Mouse (Mus musculus) urinary bladder, adult 2 months (tissue): ENCODE measurements around the gene Atxn7l1. TPM values are rescaled to one million over a fixed set of nuclear protein-coding genes. Genes with fewer than 3 reads are reported as not detected.

Source experiments
- DNase-seq: peaks from one replicate; pipeline ENCODE4 v3.0.0; 2022; ENCODE audit warnings: low spot score
- polyA plus RNA-seq: library from polyadenylated mRNA; depleted of rRNA; stranded (reverse); fragments of >200 nt; gene quantifications from 2 replicates; pipeline ENCODE4 v1.2.3, GENCODE M21; 2012

Atxn7l1 gene
- polyA plus RNA-seq, 1 experiment, result 12.4 TPM

- DNase-seq, result no peak
Measured at GRCm38 (mm10) chr12:33225978-33226377, 78.5 kb downstream of the Atxn7l1 start.

DNA sequence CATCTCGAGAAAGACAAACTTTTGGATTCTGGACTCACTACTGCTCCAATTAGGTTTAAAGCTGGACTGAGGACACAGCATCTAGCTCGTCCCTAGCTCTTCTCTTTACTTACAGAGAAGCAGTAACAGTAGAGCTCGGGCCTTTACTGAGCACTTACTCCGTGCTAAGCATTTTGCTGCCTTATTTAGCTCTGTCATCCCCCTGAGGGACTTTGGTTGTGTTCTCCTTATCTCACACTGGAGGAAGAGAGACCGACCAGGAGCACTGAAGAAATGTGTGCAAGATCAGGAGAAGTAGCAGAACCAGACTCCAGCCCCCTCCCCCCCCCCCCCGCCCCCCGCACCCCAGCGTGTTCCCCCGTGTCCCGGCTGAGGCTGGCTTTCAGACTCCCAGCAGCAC is 79.1 kb downstream of the Atxn7l1 start:
- DNase-seq, result no peak

GRCm38 (mm10) chr12:33235314-33235713 is 87.8 kb downstream of the Atxn7l1 start:
- DNase-seq, result no peak

- DNase-seq, result no peak
Measured at GRCm38 (mm10) chr12:33235771-33236323, 88.4 kb downstream of the Atxn7l1 start.

DNA sequence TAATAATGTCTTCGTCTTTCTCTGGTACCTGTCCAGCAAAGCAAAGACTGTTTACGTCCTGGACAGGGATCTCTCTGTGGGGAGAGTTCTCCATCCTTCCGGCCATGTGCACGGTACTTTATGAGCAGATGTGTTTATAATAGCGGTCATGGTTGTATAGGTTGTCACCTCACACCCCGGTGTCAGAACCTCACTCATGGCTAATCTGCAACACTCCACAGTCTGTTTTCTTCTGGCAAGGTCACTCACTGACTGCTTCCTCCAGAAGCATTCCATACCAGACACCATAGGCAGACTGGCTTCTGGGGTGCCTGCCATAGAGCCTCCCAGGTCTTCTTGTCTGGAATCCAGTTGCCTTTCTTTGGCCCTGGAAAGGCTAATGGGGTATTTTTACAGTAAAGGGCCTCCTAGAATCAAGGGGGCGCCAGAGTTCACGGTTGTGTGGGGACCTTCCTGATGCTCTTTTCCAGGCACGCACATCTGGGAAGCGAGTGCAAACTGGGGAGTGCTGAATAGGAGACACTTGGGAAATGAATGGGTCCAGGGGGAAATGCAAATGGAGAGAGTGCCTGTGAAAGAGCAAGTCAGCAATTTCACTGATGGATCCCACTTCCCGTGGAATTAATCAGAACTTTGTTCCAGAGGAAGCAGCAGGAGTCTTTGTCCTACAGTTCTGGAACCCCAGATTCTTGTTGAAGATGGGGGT is 89.0 kb downstream of the Atxn7l1 start:
- DNase-seq, result no peak

- no peak for DNase-seq
Measured at GRCm38 (mm10) chr12:33237108-33237507, 89.6 kb downstream of the Atxn7l1 start.

DNA sequence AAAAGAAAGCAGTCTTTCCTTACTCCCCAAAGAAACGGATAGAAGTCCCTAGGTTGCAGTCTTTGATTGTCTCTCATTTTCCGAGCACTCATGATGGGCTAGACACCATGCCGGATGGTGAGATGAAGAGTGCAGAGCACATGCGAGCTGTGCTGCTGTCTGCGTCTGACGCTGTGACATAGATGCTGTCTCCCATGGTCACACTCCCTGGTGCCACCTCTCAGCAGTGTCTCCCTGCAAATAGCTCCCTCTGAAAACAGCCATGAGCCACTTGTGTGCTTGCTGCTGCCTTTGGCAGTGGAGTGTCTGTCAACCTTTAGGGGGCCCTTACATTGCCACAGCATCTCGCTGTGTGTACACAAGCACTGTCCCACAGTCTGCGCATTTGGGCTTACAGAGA is 95.2 kb downstream of the Atxn7l1 start:
- no peak for DNase-seq

GRCm38 (mm10) chr12:33244132-33244875 is 96.8 kb downstream of the Atxn7l1 start:
- DNase-seq, result no peak

DNA sequence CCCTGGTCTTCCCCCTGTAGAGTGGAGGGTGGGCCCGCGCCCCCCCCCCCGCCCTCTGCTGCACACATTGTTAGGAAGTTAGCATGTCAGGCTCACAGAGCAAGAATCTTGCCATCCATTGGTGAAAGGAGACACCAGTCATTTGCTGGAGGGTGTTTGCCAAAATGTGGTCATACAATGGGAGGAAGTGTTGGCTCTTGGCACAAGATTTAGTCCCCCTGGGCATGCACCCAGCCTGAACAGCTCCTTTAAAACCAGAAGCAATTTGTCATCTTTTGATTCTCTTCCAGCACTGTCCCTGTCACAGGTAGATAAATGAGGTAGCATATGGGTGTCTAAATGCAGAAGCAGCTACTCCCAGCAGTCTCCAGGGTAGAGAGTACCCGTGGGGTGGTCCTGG is 98.0 kb downstream of the Atxn7l1 start:
- DNase-seq, result no peak

GRCm38 (mm10) chr12:33246878-33247277 is 99.4 kb downstream of the Atxn7l1 start:
- DNase-seq, result no peak

DNA sequence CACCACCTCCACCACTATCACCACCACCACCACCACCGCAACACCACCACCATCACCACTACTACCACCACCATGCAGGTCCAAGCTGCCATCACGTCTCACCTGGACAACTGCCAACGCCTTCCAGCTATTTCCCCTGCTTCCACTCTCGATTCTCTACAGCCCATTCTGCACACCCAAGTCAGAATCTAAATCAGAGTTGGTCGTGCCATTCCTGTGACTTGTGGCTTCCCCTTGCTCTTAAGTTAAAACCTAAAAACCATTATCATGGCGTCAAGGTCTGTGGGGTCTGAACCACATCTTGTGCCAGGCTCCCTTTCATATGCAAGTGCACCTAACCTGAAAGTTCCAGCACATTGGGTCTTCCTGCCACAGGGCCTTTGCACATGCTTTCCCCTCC is 102.7 kb downstream of the Atxn7l1 start:
- no peak for DNase-seq

GRCm38 (mm10) chr12:33251399-33251798 is 103.9 kb downstream of the Atxn7l1 start:
- no peak for DNase-seq

DNA sequence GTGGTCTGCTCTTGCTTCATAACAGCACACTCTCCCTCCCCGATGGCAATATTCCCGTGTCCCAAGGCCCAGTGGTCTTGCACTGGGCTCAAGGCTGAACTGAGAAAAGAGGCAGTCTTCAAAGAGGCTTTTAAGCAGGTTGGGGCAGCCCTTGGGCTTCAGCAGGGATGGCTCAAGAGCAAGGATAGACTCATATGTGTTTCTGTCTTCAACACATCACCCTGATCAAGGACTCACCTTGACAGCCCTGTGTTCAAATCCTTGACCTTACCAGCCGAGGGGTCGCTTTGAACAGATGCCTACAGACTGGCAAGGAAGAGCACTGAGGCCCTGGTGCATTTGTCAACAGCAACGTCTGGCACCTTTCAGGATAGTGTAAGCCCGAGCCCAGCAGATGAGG is 105.1 kb downstream of the Atxn7l1 start:
- no peak for DNase-seq

DNA sequence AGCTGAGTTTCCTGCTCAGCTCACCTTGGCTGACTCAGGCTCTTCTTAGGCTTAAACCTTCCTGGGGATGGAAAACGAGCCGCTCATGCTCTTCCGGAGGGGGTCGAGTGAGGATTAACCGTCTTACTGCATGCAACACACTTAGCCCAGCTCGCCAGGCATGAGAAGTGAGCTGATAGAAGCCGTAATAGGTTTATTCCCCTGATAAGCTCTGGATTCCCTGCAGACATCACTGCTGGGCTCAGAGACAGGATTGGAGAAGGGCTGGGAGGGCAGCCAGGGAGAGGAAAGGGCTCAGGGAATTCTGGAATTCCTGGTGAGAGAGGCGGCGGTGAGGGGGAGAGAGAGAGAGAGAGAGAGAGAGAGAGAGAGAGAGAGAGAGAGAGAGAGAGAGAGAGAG is 105.7 kb downstream of the Atxn7l1 start:
- DNase-seq, result no peak

DNA sequence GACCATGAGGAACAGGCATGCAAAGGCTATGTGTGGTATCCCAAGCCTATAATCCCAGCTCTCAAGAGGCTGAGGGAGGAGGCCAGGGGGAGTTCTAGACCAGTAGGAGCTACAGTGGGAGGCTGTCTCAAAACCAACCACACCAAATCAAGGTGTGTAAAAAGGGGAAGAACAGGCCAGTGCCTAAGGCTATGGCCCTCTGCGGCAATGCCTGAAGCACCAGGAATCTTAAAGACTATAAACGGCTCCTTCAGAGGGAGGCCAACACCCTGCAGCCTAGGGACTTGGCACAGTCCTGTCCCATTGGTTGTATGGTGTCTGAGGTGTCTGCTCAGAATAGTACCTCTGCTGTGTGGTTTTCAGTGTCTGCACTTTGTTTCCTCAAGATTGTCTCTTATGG is 107.8 kb downstream of the Atxn7l1 start:
- no peak for DNase-seq

DNA sequence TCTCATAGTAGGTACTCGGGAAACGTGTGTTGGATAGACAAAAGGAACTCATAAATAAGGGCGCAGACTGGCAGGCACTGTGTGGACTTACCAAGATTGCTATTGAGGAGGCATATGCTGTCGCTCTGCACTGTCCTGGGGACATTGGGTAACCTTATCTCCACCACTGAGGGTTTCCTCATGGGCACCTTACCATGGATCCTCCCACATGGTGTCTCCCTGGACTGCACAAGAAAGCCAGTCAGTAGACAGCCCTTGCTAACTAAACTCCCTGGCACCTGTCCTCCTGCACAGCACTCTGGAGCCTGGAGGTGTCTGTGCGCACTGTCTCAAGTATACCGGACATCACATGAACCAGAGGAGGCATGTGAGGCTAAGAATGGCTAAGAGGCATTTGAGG is 108.9 kb downstream of the Atxn7l1 start:
- no peak for DNase-seq

- DNase-seq, result no peak
Measured at GRCm38 (mm10) chr12:33258995-33259529, 111.6 kb downstream of the Atxn7l1 start.

DNA sequence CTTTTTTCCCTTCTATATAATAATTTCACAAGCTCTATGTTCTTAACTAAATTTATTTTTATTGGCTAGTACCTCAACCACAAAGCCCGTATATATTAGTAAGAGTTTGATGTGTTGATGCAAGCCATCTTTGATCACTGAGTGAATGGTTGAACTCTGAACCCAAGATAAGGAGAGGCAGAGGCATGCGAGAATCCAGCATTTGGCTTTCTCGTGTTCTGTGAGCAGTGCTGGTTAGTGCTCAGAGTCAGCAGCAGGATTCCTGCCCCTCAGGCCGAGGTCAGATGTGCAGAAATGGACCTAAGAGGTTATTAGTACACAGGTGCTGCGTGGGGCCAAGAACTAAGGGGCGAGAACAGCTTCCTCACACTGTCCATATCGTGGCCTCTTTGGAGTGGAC is 113.1 kb downstream of the Atxn7l1 start:
- no peak for DNase-seq

GRCm38 (mm10) chr12:33265877-33266276 is 118.4 kb downstream of the Atxn7l1 start:
- DNase-seq, result no peak

DNA sequence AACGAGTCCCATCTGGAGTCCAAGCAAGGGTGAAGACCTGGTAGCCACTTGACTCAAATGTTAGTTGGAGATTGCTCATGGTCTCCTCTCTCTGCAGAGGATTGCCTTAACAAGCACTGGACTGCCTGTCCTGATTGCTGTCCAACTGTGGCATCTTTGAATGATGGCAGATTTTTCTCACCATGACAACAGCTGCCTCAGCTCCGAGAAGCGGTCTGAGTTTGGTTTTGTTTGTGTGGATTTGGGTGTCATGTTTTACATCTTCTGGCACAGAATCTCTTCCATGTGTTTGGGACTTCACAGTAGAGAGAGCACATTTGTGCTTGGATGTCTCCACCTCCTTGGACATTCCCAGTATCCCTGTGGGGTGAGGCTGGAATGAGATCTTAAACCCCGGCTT is 120.5 kb downstream of the Atxn7l1 start:
- DNase-seq, result no peak

GRCm38 (mm10) chr12:33269743-33270142 is 122.2 kb downstream of the Atxn7l1 start:
- no peak for DNase-seq

DNA sequence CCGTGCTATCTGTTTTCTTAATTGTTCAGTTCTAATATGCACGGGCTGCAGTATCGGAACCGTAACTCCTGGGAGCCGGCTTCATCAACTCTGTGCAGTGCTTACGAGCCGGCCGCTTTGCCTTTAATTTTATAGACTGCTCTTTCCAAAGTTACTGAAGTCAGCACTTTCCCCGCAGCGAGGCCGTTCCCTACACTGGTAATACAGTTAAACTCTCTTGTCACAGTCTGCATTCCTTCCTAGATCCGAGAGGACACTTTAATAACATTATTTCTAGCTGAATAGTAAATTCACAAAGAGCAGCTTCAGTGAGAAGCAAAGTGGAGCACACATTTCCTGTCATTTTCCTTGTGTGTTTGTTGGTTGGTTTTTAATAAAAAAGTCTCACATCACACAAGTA is 124.4 kb downstream of the Atxn7l1 start:
- no peak for DNase-seq

DNA sequence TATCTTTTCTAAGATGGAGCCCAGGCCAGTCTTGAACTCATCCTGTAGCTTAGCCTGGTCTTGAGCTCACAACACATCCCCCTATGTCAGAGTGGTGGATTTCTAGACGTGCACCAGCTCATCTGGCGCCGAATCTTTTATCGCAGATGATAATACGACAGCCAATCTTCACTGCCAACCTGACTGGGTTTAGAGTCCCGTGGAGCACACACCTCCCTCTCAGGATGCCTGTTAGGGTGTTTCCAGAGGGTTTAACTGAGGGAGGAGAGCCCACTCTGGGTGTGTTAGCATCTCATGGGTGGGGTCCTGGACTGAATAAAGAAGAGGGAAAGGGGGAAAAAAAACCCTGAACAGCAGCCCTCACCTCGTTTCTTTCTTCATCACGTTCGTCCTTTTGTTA is 124.9 kb downstream of the Atxn7l1 start:
- DNase-seq, result no peak
